Mouse (Mus musculus): ENCODE data around the gene Parp1. TPM values are rescaled to one million over a fixed set of nuclear protein-coding genes. Genes with fewer than 3 reads are reported as not detected.

Gene Parp1
- polyA plus RNA-seq (2012; rRNA removed; ENCODE audit: low replicate concordance): 25.4 and 26.0 TPM in 2 replicates

DNA sequence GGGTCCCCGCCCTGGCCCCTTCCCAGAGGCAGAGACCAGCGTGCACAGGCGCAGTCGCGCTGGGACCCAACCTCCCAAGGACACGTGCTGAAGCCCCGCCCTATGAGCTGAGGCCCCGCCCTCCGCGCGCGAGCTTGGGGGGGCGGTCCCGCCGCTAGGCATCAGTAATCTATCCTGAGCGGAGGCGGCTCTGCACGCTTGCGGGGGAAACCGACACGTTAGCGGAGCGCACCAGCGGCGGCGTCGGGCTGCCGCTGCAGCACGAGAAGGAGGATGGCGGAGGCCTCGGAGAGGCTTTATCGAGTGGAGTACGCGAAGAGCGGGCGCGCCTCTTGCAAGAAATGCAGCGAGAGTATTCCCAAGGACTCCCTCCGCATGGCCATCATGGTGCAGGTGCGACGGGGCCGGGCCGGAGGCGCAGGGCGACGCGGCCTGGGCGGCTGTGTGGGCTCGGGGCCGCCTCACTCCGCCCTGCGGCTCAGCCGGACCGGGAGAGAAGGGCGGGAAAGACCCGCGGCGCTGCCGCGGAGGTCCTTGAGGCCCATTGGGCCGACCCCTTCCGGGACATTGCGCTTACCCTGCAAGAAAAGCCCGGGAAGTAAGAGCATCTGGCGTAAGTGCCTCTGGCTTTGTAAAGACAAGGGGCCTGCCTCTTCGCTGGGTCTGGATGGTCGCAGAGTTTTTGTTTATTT is at the start of gene Parp1:
Gene Parp1 (plus strand): TSS at position 164 of the 692 bp plus-strand sequence.

GRCm38 (mm10) chr1:180641137-180641517 is 72.4 kb downstream of the Parp1 start, which contains the start of gene Lin9:
Gene Lin9, plus strand, starts transcription at chr1:180641150.

Other genes starting within 250 kb of the Parp1 start
- gene Itpkb, start 238.4 kb upstream of the Parp1 start, polyA plus RNA-seq (2012; rRNA removed; ENCODE audit: low replicate concordance): 22.4 and 30.3 TPM in 2 replicates
- gene Stum, start 85.4 kb upstream of the Parp1 start, polyA plus RNA-seq (2012; rRNA removed; ENCODE audit: low replicate concordance): 0.93 and 3.6 TPM in 2 replicates
- gene Lin9, start 72.2 kb downstream of the Parp1 start, polyA plus RNA-seq (2012; rRNA removed; ENCODE audit: low replicate concordance): 2.4 and 7.4 TPM in 2 replicates
- gene Mixl1, start 128.1 kb downstream of the Parp1 start, polyA plus RNA-seq (2012; rRNA removed; ENCODE audit: low replicate concordance): not detected in 2 replicates
- 9.9 and 14.9 TPM in 2 replicates for gene Acbd3, start 157.1 kb downstream of the Parp1 start, polyA plus RNA-seq (2012; rRNA removed; ENCODE audit: low replicate concordance)
- gene H3f3a, start 245.0 kb downstream of the Parp1 start, polyA plus RNA-seq (2012; rRNA removed; ENCODE audit: low replicate concordance): 269 and 353 TPM in 2 replicates

Data from mammary gland, adult 2 months (tissue).